Mouse (Mus musculus): ENCODE data around the gene Lipk. TPM values are rescaled to one million over a fixed set of nuclear protein-coding genes. Genes with fewer than 3 reads are reported as not detected.

Lipk gene
- total RNA-seq (2015; ENCODE audit: low replicate concordance) (not detected in 2 replicates), total RNA-seq (2017; ENCODE audit: low replicate concordance) (not detected in 2 replicates)

GRCm38 (mm10) chr19:34008002-34008401 is at the start of gene Lipk:
TSS of gene Lipk (plus strand) at chr19:34008290.
- no peak for ATAC-seq (replicated peaks; ENCODE audit: low FRiP score, poor library complexity, severe bottlenecking)

- ATAC-seq (replicated peaks; ENCODE audit: low FRiP score, poor library complexity, severe bottlenecking), result no peak
These were observed 47.2 kb upstream of the Lipk start, which contains the start of gene Lipf for GRCm38 (mm10) chr19:33960887-33961286. TSS of gene Lipf (plus strand) at chr19:33961187.

- ATAC-seq (replicated peaks; ENCODE audit: low FRiP score, poor library complexity, severe bottlenecking), result no peak
These were observed 29.1 kb upstream of the Lipk start for GRCm38 (mm10) chr19:33979007-33979406.

- no peak for ATAC-seq (replicated peaks; ENCODE audit: low FRiP score, poor library complexity, severe bottlenecking)
These were observed 25.0 kb upstream of the Lipk start for GRCm38 (mm10) chr19:33983043-33983442.

- no peak for ATAC-seq (replicated peaks; ENCODE audit: low FRiP score, poor library complexity, severe bottlenecking)
These were observed 13.5 kb downstream of the Lipk start for GRCm38 (mm10) chr19:34021440-34022172.

GRCm38 (mm10) chr19:34022759-34023158 is 14.7 kb downstream of the Lipk start:
- no peak for ATAC-seq (replicated peaks; ENCODE audit: low FRiP score, poor library complexity, severe bottlenecking)

GRCm38 (mm10) chr19:34039731-34040130 is 31.6 kb downstream of the Lipk start:
- no peak for ATAC-seq (replicated peaks; ENCODE audit: low FRiP score, poor library complexity, severe bottlenecking)

- ATAC-seq (replicated peaks; ENCODE audit: low FRiP score, poor library complexity, severe bottlenecking), result no peak
These were observed 34.9 kb downstream of the Lipk start for GRCm38 (mm10) chr19:34043008-34043407.

GRCm38 (mm10) chr19:34049371-34050039 is 41.4 kb downstream of the Lipk start:
- no peak for ATAC-seq (replicated peaks; ENCODE audit: low FRiP score, poor library complexity, severe bottlenecking)

GRCm38 (mm10) chr19:34051502-34051901 is 43.4 kb downstream of the Lipk start:
- ATAC-seq (replicated peaks; ENCODE audit: low FRiP score, poor library complexity, severe bottlenecking), result no peak

GRCm38 (mm10) chr19:34063547-34063946 is 55.5 kb downstream of the Lipk start:
- no peak for ATAC-seq (replicated peaks; ENCODE audit: low FRiP score, poor library complexity, severe bottlenecking)

GRCm38 (mm10) chr19:34064059-34064458 is 56.0 kb downstream of the Lipk start:
- ATAC-seq (replicated peaks; ENCODE audit: low FRiP score, poor library complexity, severe bottlenecking), result no peak

- no peak for ATAC-seq (replicated peaks; ENCODE audit: low FRiP score, poor library complexity, severe bottlenecking)
These were observed 58.8 kb downstream of the Lipk start, which contains the start of gene Lipn for GRCm38 (mm10) chr19:34066779-34067472. TSS of gene Lipn (plus strand) at chr19:34067358.

- no peak for ATAC-seq (replicated peaks; ENCODE audit: low FRiP score, poor library complexity, severe bottlenecking)
These were observed 66.1 kb downstream of the Lipk start for GRCm38 (mm10) chr19:34074239-34074638.

GRCm38 (mm10) chr19:34078130-34078529 is 70.0 kb downstream of the Lipk start:
- ATAC-seq (replicated peaks; ENCODE audit: low FRiP score, poor library complexity, severe bottlenecking), result no peak

GRCm38 (mm10) chr19:34089011-34089680 is 81.1 kb downstream of the Lipk start:
- no peak for ATAC-seq (replicated peaks; ENCODE audit: low FRiP score, poor library complexity, severe bottlenecking)

GRCm38 (mm10) chr19:34095381-34095780 is 87.3 kb downstream of the Lipk start:
- ATAC-seq (replicated peaks; ENCODE audit: low FRiP score, poor library complexity, severe bottlenecking), result no peak

- ATAC-seq (replicated peaks; ENCODE audit: low FRiP score, poor library complexity, severe bottlenecking), result no peak
These were observed 88.1 kb downstream of the Lipk start for GRCm38 (mm10) chr19:34096228-34096627.
